Mouse (Mus musculus): ENCODE measurements around the gene Kif1b. TPM values are rescaled to one million over a fixed set of nuclear protein-coding genes. Genes with fewer than 3 reads are reported as not detected.

Gene Kif1b
- polyA plus RNA-seq, 1 experiment from 2014 or later: 96.4 TPM

DNA sequence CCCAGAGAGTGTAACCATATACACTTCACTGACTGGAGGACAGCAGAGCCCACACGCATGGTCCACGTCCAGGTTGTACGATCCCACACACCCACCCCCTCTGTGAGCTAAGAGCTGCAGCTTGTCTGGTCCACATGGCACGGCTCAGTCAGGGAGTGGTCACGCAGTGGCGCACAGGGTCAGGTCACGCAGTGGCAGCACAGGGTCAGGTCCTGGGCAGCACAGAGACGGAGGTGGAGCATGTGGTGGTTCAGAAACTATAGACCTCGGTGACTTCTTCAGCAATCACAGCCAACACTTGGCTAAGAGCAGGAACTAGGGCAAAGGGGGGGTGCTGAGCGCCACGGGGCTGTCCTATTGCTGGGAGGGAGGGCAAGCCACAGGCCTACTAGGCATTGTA, 157.2 kb downstream of the Kif1b start:
- Histone ChIP-seq H3K4me2 (ENCODE audit: low read depth, low read length, severe bottlenecking) (no peak overlapping the region), H3K9ac (ENCODE audit: low read length) (no peak overlapping the region), H3K9me3 (ENCODE audit: control insufficient read depth, low read length) (no peaks in the 10 kb centered on the region), H3K27ac (ENCODE audit: low read depth, low read length) (no peak overlapping the region), H3K27me3 (ENCODE audit: control insufficient read depth, insufficient read depth, low read length) (no peaks in the 10 kb centered on the region), H3K36me3 (ENCODE audit: control insufficient read depth, insufficient read depth, low read length) (peaks cover 23% of the 10 kb centered on the region), H3K4me1 (replicated peaks; ENCODE audit: control insufficient read depth, insufficient read depth, low read length) (no peaks in the 10 kb centered on the region), H3K4me3 (ENCODE audit: low read depth, low read length) (no peak overlapping the region)
- DNase-seq (ENCODE audit: low spot score): no peak
- no peak for ATAC-seq (replicated peaks; ENCODE audit: low FRiP score)
- 89% methylated on average over 11 of the region's 11 CpGs for WGBS

DNA sequence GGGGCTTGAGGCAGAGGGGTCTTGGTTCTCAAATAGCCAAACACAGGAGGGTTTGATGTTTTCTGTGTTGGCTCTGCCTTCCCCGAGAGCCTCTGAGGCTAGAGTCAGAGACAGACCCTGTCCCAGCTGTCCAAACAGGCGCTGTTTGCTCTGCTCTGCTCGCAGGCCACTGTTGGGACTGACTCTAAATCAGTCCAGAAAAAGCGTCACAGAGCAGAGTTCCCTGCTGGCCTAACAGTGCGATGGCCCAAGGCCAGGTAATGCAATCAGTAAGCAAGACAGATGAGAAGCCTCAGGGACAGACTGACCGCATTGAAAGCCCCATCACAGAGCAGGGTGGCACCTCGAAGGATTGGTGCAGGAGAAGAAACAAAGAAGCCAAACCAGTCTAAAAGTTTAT, 157.9 kb downstream of the Kif1b start:
- Histone ChIP-seq H3K9ac (ENCODE audit: low read length) (no peak overlapping the region), H3K27me3 (ENCODE audit: control insufficient read depth, insufficient read depth, low read length) (no peaks in the 10 kb centered on the region), H3K36me3 (ENCODE audit: control insufficient read depth, insufficient read depth, low read length) (peaks cover 17% of the 10 kb centered on the region; the same call in 1 of the 2 replicates), H3K4me1 (replicated peaks; ENCODE audit: control insufficient read depth, insufficient read depth, low read length) (no peaks in the 10 kb centered on the region; the same call in 1 of the 2 replicates), H3K4me2 (ENCODE audit: low read depth, low read length, severe bottlenecking) (no peak overlapping the region), H3K9me3 (ENCODE audit: control insufficient read depth, low read length) (no peaks in the 10 kb centered on the region), H3K27ac (ENCODE audit: low read depth, low read length) (no peak overlapping the region), H3K4me3 (ENCODE audit: low read depth, low read length) (no peak overlapping the region)
- whole genome bisulfite sequencing: 82% methylated on average over 7 of the region's 7 CpGs
- no peak for ATAC-seq (replicated peaks; ENCODE audit: low FRiP score)
- DNase-seq (ENCODE audit: low spot score): no peak

DNA sequence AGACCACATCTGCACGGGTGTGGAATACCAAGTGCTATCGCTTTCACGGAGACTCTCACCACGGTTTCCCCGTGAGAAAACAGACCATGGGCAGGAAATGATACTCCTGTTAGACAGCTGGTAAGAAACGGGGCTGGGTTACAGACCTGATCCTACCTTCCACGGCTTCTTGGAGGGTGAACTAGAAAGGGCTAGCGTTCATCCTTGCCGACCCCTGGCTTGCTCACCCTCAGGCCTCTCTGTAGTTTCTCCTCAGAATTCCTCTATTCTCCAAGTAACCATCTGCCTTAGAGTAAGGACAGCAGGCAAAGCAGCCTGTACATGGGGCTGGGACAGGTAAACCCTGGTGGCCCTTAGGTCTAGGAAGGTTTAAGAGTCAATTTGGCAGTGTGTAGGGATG, 158.3 kb downstream of the Kif1b start:
- DNase-seq (ENCODE audit: low spot score): no peak
- H3K9ac ChIP-seq (ENCODE audit: low read length): no peak overlapping the region
- no peaks in the 10 kb centered on the region for H3K9me3 ChIP-seq (ENCODE audit: control insufficient read depth, low read length)
- H3K27me3 ChIP-seq (ENCODE audit: control insufficient read depth, insufficient read depth, low read length): no peaks in the 10 kb centered on the region
- H3K4me1 ChIP-seq (replicated peaks; ENCODE audit: control insufficient read depth, insufficient read depth, low read length): no peaks in the 10 kb centered on the region; the same call in 1 of the 2 replicates
- H3K4me3 ChIP-seq (ENCODE audit: low read depth, low read length): no peak overlapping the region
- H3K27ac ChIP-seq (ENCODE audit: low read depth, low read length): no peak overlapping the region
- peaks cover 16% of the 10 kb centered on the region; the same call in 1 of the 2 replicates for H3K36me3 ChIP-seq (ENCODE audit: control insufficient read depth, insufficient read depth, low read length)
- H3K4me2 ChIP-seq (ENCODE audit: low read depth, low read length, severe bottlenecking): no peak overlapping the region
- WGBS: 85% methylated on average over 9 of the region's 9 CpGs
- ATAC-seq (replicated peaks; ENCODE audit: low FRiP score): no peak

DNA sequence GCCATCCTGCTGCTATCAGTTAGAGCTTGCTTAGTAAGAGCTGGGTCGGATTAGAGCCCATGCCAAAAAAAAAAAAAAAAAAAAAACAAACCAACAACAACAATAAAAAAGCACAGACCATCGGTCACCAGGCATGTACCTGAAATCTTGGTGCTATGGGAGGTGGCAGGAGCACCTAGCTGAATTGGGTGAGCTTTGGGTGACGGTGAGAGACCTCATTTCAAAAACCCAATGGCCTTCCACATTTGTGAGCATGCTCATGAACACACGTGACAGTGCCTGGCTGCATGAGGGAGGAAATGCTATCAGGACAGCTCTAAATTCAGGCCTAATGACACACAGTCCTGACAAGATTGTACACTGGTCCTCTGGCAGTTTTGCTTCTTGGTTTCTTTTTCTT, 159.4 kb downstream of the Kif1b start:
- no peaks in the 10 kb centered on the region for H3K27me3 ChIP-seq (ENCODE audit: control insufficient read depth, insufficient read depth, low read length)
- H3K4me2 ChIP-seq (ENCODE audit: low read depth, low read length, severe bottlenecking): no peak overlapping the region
- no peak overlapping the region for H3K9ac ChIP-seq (ENCODE audit: low read length)
- H3K36me3 ChIP-seq (ENCODE audit: control insufficient read depth, insufficient read depth, low read length): peaks cover 13% of the 10 kb centered on the region; the same call in 1 of the 2 replicates
- no peak overlapping the region for H3K4me3 ChIP-seq (ENCODE audit: low read depth, low read length)
- 84% methylated on average over 4 of the region's 4 CpGs for WGBS
- H3K9me3 ChIP-seq (ENCODE audit: control insufficient read depth, low read length): no peaks in the 10 kb centered on the region
- H3K4me1 ChIP-seq (replicated peaks; ENCODE audit: control insufficient read depth, insufficient read depth, low read length): no peaks in the 10 kb centered on the region; the same call in 1 of the 2 replicates
- no peak overlapping the region for H3K27ac ChIP-seq (ENCODE audit: low read depth, low read length)
- DNase-seq (ENCODE audit: low spot score) (no peak), ATAC-seq (replicated peaks; ENCODE audit: low FRiP score) (no peak)

DNA sequence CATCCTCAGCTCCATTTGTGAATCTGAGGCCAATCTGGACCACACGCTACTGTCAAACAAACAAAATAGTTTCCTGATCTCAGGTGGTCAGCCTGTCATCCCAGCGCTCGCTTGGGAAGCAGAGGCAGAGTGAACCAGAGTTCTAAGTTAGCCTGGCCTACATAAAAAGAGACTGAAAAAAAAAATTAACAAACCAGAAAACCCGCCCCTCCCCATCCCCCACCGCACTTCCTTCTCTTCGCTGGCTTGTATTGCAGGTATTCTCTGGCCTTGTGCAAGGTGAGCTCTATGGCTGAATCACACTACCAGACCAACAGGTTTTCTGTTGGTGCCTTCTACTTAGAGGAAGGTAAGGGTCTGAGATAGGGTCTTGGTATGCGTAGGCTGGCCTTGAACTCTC, 160.0 kb downstream of the Kif1b start:
- H3K27ac ChIP-seq (ENCODE audit: low read depth, low read length): no peak overlapping the region
- peaks cover 13% of the 10 kb centered on the region; the same call in 1 of the 2 replicates for H3K36me3 ChIP-seq (ENCODE audit: control insufficient read depth, insufficient read depth, low read length)
- no peak overlapping the region for H3K9ac ChIP-seq (ENCODE audit: low read length)
- ATAC-seq (replicated peaks; ENCODE audit: low FRiP score): no peak
- no peaks in the 10 kb centered on the region; the same call in 1 of the 2 replicates for H3K4me1 ChIP-seq (replicated peaks; ENCODE audit: control insufficient read depth, insufficient read depth, low read length)
- 92% methylated on average over 7 of the region's 7 CpGs for whole genome bisulfite sequencing
- no peaks in the 10 kb centered on the region for H3K27me3 ChIP-seq (ENCODE audit: control insufficient read depth, insufficient read depth, low read length)
- H3K4me3 ChIP-seq (ENCODE audit: low read depth, low read length): no peak overlapping the region
- no peak overlapping the region for H3K4me2 ChIP-seq (ENCODE audit: low read depth, low read length, severe bottlenecking)
- H3K9me3 ChIP-seq (ENCODE audit: control insufficient read depth, low read length): no peaks in the 10 kb centered on the region
- no peak for DNase-seq (ENCODE audit: low spot score)

DNA sequence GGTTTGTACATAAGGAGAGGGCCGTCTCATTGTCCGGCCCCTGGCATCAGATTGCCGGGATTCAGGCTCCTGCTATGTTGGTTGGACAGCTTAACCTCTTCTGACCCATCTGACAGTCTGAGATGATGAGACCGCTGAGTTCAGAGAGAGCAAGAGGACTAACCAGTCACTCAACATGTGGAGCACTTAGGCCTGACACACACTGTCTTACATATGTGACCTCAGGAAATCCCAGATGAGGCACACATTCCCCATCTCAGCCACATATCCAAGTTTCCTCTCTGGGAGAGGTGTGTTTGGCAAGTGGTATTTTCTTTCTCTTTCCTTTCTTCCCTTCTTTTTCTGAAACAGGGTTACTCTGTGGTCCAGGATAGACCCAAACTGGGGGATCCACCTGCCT, 162.3 kb downstream of the Kif1b start:
- 74% methylated on average over 4 of the region's 4 CpGs for WGBS
- DNase-seq (ENCODE audit: low spot score): no peak
- Histone ChIP-seq H3K4me1 (replicated peaks; ENCODE audit: control insufficient read depth, insufficient read depth, low read length) (no peaks in the 10 kb centered on the region; the same call in 1 of the 2 replicates), H3K4me2 (ENCODE audit: low read depth, low read length, severe bottlenecking) (no peak overlapping the region), H3K27ac (ENCODE audit: low read depth, low read length) (no peak overlapping the region), H3K27me3 (ENCODE audit: control insufficient read depth, insufficient read depth, low read length) (no peaks in the 10 kb centered on the region), H3K9ac (ENCODE audit: low read length) (no peak overlapping the region), H3K36me3 (ENCODE audit: control insufficient read depth, insufficient read depth, low read length) (no peaks in the 10 kb centered on the region; the same call in 1 of the 2 replicates), H3K9me3 (ENCODE audit: control insufficient read depth, low read length) (no peaks in the 10 kb centered on the region), H3K4me3 (ENCODE audit: low read depth, low read length) (no peak overlapping the region)
- no peak for ATAC-seq (replicated peaks; ENCODE audit: low FRiP score)

DNA sequence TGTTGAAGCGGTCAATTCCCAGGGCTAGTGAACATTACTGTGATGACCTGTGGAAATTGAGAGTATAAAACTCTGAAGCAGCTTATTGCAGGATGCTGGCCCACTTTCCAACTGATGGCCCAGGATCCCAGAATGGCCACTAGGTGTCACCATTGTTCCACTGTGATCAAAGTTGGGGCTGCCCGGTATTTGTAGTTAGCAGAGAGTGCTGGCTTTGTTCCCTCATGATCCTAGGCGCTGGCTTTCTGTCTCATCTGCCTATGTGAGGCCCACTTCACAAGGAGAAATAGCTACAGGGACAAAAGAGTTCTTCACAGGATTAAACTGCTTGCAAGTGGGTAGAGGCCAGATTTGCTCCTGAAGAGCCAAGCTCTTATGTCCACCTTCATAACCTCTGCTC, 163.0 kb downstream of the Kif1b start:
- DNase-seq (ENCODE audit: low spot score) (peak; percentile 92), ATAC-seq (replicated peaks; ENCODE audit: low FRiP score) (peak; percentile 89)
- Histone ChIP-seq H3K4me3 (ENCODE audit: low read depth, low read length) (no peak overlapping the region), H3K4me2 (ENCODE audit: low read depth, low read length, severe bottlenecking) (no peak overlapping the region), H3K27me3 (ENCODE audit: control insufficient read depth, insufficient read depth, low read length) (no peaks in the 10 kb centered on the region), H3K36me3 (ENCODE audit: control insufficient read depth, insufficient read depth, low read length) (no peaks in the 10 kb centered on the region), H3K4me1 (replicated peaks; ENCODE audit: control insufficient read depth, insufficient read depth, low read length) (no peaks in the 10 kb centered on the region; the same call in 1 of the 2 replicates), H3K9me3 (ENCODE audit: control insufficient read depth, low read length) (no peaks in the 10 kb centered on the region), H3K9ac (ENCODE audit: low read length) (peak overlapping the region; percentile 32; the same call in 1 of the 2 replicates), H3K27ac (ENCODE audit: low read depth, low read length) (no peak overlapping the region)
- 5% methylated on average over 3 of the region's 3 CpGs for WGBS

DNA sequence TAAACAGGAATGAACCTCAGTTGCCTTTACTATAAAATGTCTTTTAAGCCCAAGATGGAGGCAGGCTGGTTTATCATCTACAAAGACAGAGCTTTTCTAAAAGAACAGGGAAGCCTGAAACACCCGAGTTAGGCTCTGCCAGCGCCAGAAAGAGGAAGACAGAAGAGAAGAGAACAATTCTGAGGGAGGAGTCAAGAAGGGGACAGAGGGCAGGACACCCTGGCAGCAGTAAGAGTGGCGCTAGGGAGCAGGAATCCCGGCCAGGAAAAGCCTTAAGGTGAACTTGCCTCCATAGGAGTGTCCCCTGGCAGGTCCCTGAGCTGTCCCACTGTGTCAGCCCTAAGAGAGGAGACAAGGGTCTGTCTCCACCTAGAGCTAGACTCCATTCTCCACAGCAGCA, 163.9 kb downstream of the Kif1b start:
- no peak for DNase-seq (ENCODE audit: low spot score)
- no peaks in the 10 kb centered on the region for H3K9me3 ChIP-seq (ENCODE audit: control insufficient read depth, low read length)
- H3K4me1 ChIP-seq (replicated peaks; ENCODE audit: control insufficient read depth, insufficient read depth, low read length): no peaks in the 10 kb centered on the region; the same call in 1 of the 2 replicates
- WGBS: 39% methylated on average over 4 of the region's 4 CpGs
- no peak overlapping the region for H3K27ac ChIP-seq (ENCODE audit: low read depth, low read length)
- H3K4me2 ChIP-seq (ENCODE audit: low read depth, low read length, severe bottlenecking): no peak overlapping the region
- H3K4me3 ChIP-seq (ENCODE audit: low read depth, low read length): no peak overlapping the region
- no peaks in the 10 kb centered on the region for H3K36me3 ChIP-seq (ENCODE audit: control insufficient read depth, insufficient read depth, low read length)
- H3K9ac ChIP-seq (ENCODE audit: low read length): no peak overlapping the region
- H3K27me3 ChIP-seq (ENCODE audit: control insufficient read depth, insufficient read depth, low read length): no peaks in the 10 kb centered on the region
- ATAC-seq (replicated peaks; ENCODE audit: low FRiP score): no peak

DNA sequence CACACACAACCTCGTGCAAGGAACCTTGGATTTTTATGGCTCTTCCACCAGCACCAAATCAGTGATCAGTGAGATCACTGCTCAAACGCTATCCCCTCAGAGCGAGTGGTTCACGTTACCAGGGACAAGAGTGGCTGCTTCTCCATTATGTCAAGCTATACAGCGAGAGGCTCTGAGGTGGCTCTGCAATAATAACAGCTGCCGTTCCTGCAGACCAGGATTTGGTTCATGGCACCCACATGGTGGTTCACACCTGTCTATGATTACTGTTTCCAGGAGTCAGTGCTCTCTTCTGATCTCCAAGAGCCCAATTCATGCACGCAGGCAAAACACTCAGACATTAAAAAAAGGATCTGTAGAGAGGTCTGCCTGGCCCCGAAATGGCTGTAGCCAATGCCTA, 169.0 kb downstream of the Kif1b start:
- no peak overlapping the region for H3K4me3 ChIP-seq (ENCODE audit: low read depth, low read length)
- H3K4me1 ChIP-seq (replicated peaks; ENCODE audit: control insufficient read depth, insufficient read depth, low read length): peaks cover 6% of the 10 kb centered on the region; the same call in 1 of the 2 replicates
- H3K27me3 ChIP-seq (ENCODE audit: control insufficient read depth, insufficient read depth, low read length): no peaks in the 10 kb centered on the region
- H3K27ac ChIP-seq (ENCODE audit: low read depth, low read length): no peak overlapping the region
- DNase-seq (ENCODE audit: low spot score) (no peak), ATAC-seq (replicated peaks; ENCODE audit: low FRiP score) (no peak)
- H3K36me3 ChIP-seq (ENCODE audit: control insufficient read depth, insufficient read depth, low read length): no peaks in the 10 kb centered on the region
- H3K9ac ChIP-seq (ENCODE audit: low read length): no peak overlapping the region
- WGBS: 86% methylated on average over 8 of the region's 8 CpGs
- H3K4me2 ChIP-seq (ENCODE audit: low read depth, low read length, severe bottlenecking): no peak overlapping the region
- no peaks in the 10 kb centered on the region for H3K9me3 ChIP-seq (ENCODE audit: control insufficient read depth, low read length)
